1 mouse cellular context compared by ENCODE assay signal in genomic region chr11:50275077-50275476, GRCm38 (mm10).
TF ChIP-seq lines count a peak whose summit lies in the region.

No protein-coding gene starts in this region.

TF ChIP-seq in MEL, 35 proteins besides CTCF, POLR2A, EP300 and RAD21 (continued from another document):
- TF ChIP-seq SMC3 (IDR thresholded peaks at IDR 0.05; ENCODE audit: low read depth, low read length) (no peak), SIN3A (IDR thresholded peaks at IDR 0.05; ENCODE audit: low read length) (peak; percentile 61; the same call in 1 of the 2 replicates), MYB (IDR thresholded peaks at IDR 0.05; ENCODE audit: low read depth, low read length) (no peak), JUND (IDR thresholded peaks at IDR 0.05; ENCODE audit: low read depth, low read length) (no peak), BHLHE40 (IDR thresholded peaks at IDR 0.05; ENCODE audit: borderline replicate concordance, low read depth, low read length) (no peak), MXI1 (IDR thresholded peaks at IDR 0.05; ENCODE audit: low read depth, low read length) (no peak), MYC (IDR thresholded peaks at IDR 0.05; ENCODE audit: low read depth, low read length) (no peak), E2F4 (IDR thresholded peaks at IDR 0.05; ENCODE audit: borderline replicate concordance, low read depth, low read length) (no peak)
